ENCODE assay signal across 18 mouse cellular contexts in genomic region chr9:16011382-16011781, GRCm38 (mm10).
DNase-seq lines count a peak whose midpoint lies in the region; ATAC-seq lines count a peak whose summit lies in the region.
"Had no signal": no experiment of that assay in that cellular context is flagged by ENCODE, and none has a peak within 500 bp of the region (broad histone marks: within the 10 kb centered on the region; RNA-seq: fewer than 3 reads in every experiment).

No protein-coding gene starts in this region.

- DNase-seq in forebrain, embryonic 10.5 days (ENCODE audit: extremely low spot score, low spot score), result no peak
- DNase-seq in layer of hippocampus, adult 11-12 months (ENCODE audit: low spot score), result peak; percentile 62
- DNase-seq in layer of hippocampus, postnatal 10 days (ENCODE audit: low spot score in 2 of 2), result no peak
- DNase-seq in right cerebral cortex, postnatal 4 days, result peak; percentile 25
- DNase-seq in right cerebral cortex, postnatal 14 days, result no peak
- DNase-seq in telencephalon, adult 2 months (ENCODE audit: low read depth, low spot score), result peak; percentile 36
- DNase-seq in lung, postnatal 14 days, result no peak
- DNase-seq: adrenal gland, postnatal 10 days; cerebellum, adult 18-20 months; cerebellum, postnatal 10 days; gastrocnemius, postnatal 10 days; heart, adult 18-20 months; heart, postnatal 10 days had no signal

- peak; percentile 46; the same call in 1 of the 2 replicates for ATAC-seq in forebrain, embryonic 15.5 days (replicated peaks)
- ATAC-seq: hindbrain, postnatal 0 days had no signal

- H3K4me2 ChIP-seq in forebrain, embryonic 15.5 days (replicated peaks), result no peak overlapping the region
- H3K4me2 ChIP-seq: hindbrain, embryonic 13.5 days had no signal

- H3K27me3 ChIP-seq in forebrain, embryonic 15.5 days, result no peaks in the 10 kb centered on the region
- peaks cover 30% of the 10 kb centered on the region for H3K27me3 ChIP-seq in forebrain, embryonic 10.5 days (ENCODE audit: poor library complexity, severe bottlenecking)
- H3K27me3 ChIP-seq: hindbrain, embryonic 13.5 days had no signal

- no peak overlapping the region for H3K9ac ChIP-seq in forebrain, embryonic 15.5 days (replicated peaks)
- H3K9ac ChIP-seq: hindbrain, embryonic 13.5 days had no signal

- no peaks in the 10 kb centered on the region for H3K4me1 ChIP-seq in forebrain, embryonic 15.5 days
- peaks cover 11% of the 10 kb centered on the region for H3K4me1 ChIP-seq in forebrain, embryonic 10.5 days
- H3K4me1 ChIP-seq: embryonic facial prominence, embryonic 10.5 days; heart, embryonic 10.5 days; hindbrain, embryonic 13.5 days had no signal

- WGBS in forebrain, embryonic 15.5 days, result 80% methylated on average over 3 of the region's 3 CpGs
- WGBS in forebrain, embryonic 10.5 days, result 95% methylated on average over 3 of the region's 3 CpGs

- H3K9me3 ChIP-seq in forebrain, embryonic 15.5 days, result no peaks in the 10 kb centered on the region
- peaks cover 3% of the 10 kb centered on the region; the same call in 1 of the 2 replicates for H3K9me3 ChIP-seq in forebrain, embryonic 10.5 days
- H3K9me3 ChIP-seq: embryonic facial prominence, embryonic 10.5 days; heart, embryonic 10.5 days; hindbrain, embryonic 13.5 days had no signal

- H3K4me3 ChIP-seq in forebrain, embryonic 15.5 days, result no peak overlapping the region
- H3K4me3 ChIP-seq in forebrain, embryonic 10.5 days, result no peak overlapping the region
- H3K4me3 ChIP-seq: embryonic facial prominence, embryonic 10.5 days; heart, embryonic 10.5 days; hindbrain, embryonic 13.5 days had no signal

- no peak overlapping the region for H3K27ac ChIP-seq in forebrain, embryonic 15.5 days (replicated peaks)
- no peak overlapping the region for H3K27ac ChIP-seq in forebrain, embryonic 10.5 days
- H3K27ac ChIP-seq: embryonic facial prominence, embryonic 10.5 days; heart, embryonic 10.5 days; hindbrain, embryonic 13.5 days; hindbrain, postnatal 0 days had no signal

- H3K36me3 ChIP-seq in forebrain, embryonic 15.5 days, result no peaks in the 10 kb centered on the region
- no peaks in the 10 kb centered on the region; the same call in 1 of the 2 replicates for H3K36me3 ChIP-seq in forebrain, embryonic 10.5 days (replicated peaks)
- H3K36me3 ChIP-seq: embryonic facial prominence, embryonic 10.5 days; heart, embryonic 10.5 days; hindbrain, embryonic 13.5 days had no signal

Comparison
In these comparisons a context has a peak if more than half of its experiments do, and no peak if none do; other contexts are left out.
1. DNase-seq: peak in layer of hippocampus, adult 11-12 months (single experiment), right cerebral cortex, postnatal 4 days (single experiment) and telencephalon, adult 2 months (single experiment); none in forebrain, embryonic 10.5 days (single experiment), layer of hippocampus, postnatal 10 days (0 of 2), right cerebral cortex, postnatal 14 days (single experiment) and lung, postnatal 14 days (single experiment).